Mouse (Mus musculus) bone marrow, adult 2 months (tissue): ENCODE results near the gene Kcne4.

Experiments used
- CTCF ChIP-seq: fragments of 200-500 bp; IDR thresholded peaks from 2 replicates; pipeline ENCODE4 v1.5.1; 2011; ENCODE audit warnings: low read length, control low read depth; ENCODE audit not compliant: control insufficient read depth, insufficient read depth
- POLR2A ChIP-seq: fragments of 200-500 bp; IDR thresholded peaks from 2 replicates; pipeline ENCODE4 v1.6.1; 2011; ENCODE audit warnings: low read depth, mild to moderate bottlenecking, control low read depth, low read length, borderline replicate concordance; ENCODE audit not compliant: control insufficient read depth

GRCm38 (mm10) chr1:78864351-78864750, 47.8 kb downstream of the Kcne4 start:
- no peak for TF ChIP-seq POLR2A
- no peak for TF ChIP-seq CTCF
